Mouse (Mus musculus): ENCODE measurements around the gene Gm43302. TPM values are rescaled to one million over a fixed set of nuclear protein-coding genes. Genes with fewer than 3 reads are reported as not detected.
"Not testable (repeated sequence)": the region's sequence is repeated elsewhere in the genome, so short reads cannot be mapped to it uniquely, and the experiment has no call there.

Gm43302 gene
- polyA plus RNA-seq, 1 experiment from 2014 or later = not detected

GRCm38 (mm10) chr5:105301963-105302362 lies 8.5 kb upstream of the Gm43302 start:
- Histone ChIP-seq H3K4me2 (ENCODE audit: low read depth, severe bottlenecking) (no peak overlapping the region), H3K4me1 (ENCODE audit: control insufficient read depth, insufficient read depth, low read length) (no peaks in the 10 kb centered on the region), H3K4me3 (ENCODE audit: low read depth, low read length) (no peak overlapping the region), H3K9ac (ENCODE audit: low read length) (no peak overlapping the region), H3K27me3 (ENCODE audit: control insufficient read depth, insufficient read depth, low read length) (no peaks in the 10 kb centered on the region), H3K36me3 (ENCODE audit: control insufficient read depth, insufficient read depth, low read length) (no peaks in the 10 kb centered on the region), H3K9me3 (ENCODE audit: control insufficient read depth, low read length) (no peaks in the 10 kb centered on the region), H3K27ac (replicated peaks; ENCODE audit: low read depth, low read length) (no peak overlapping the region)
- 68% methylated on average over 4 of the region's 4 CpGs for WGBS
- DNase-seq (ENCODE audit: low spot score) = no peak
- ATAC-seq (ENCODE audit: insufficient number of reproducible peaks, low FRiP score, low TSS enrichment, low read depth) = no peak

DNA sequence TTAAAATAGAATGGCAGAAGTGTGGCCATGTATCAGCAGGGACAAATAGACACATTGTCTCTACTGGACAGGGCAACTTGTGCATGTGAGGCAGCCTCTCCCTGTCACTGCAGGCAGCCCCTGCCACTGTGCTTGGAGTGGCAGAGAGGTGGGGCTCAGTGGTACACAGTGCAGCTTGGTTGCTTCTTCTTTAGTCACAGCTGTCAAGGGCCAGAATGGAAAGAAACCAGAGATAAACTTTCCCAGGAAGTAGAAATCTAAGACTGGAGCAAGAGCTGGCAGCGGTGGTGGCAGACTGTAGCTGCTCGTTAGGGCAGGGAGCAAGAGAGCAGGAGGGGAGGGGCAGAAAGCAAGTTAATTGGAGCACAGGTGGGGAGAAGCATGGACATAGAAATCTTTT lies 8.0 kb upstream of the Gm43302 start:
- Histone ChIP-seq H3K27me3 (ENCODE audit: control insufficient read depth, insufficient read depth, low read length) (no peaks in the 10 kb centered on the region), H3K9me3 (ENCODE audit: control insufficient read depth, low read length) (no peaks in the 10 kb centered on the region), H3K4me2 (ENCODE audit: low read depth, severe bottlenecking) (no peak overlapping the region), H3K9ac (ENCODE audit: low read length) (no peak overlapping the region), H3K4me1 (ENCODE audit: control insufficient read depth, insufficient read depth, low read length) (no peaks in the 10 kb centered on the region), H3K27ac (replicated peaks; ENCODE audit: low read depth, low read length) (no peak overlapping the region), H3K4me3 (ENCODE audit: low read depth, low read length) (no peak overlapping the region), H3K36me3 (ENCODE audit: control insufficient read depth, insufficient read depth, low read length) (no peaks in the 10 kb centered on the region)
- no peak for DNase-seq (ENCODE audit: low spot score)
- no peak for ATAC-seq (ENCODE audit: insufficient number of reproducible peaks, low FRiP score, low TSS enrichment, low read depth)
- WGBS = 33% methylated on average over 2 of the region's 2 CpGs

DNA sequence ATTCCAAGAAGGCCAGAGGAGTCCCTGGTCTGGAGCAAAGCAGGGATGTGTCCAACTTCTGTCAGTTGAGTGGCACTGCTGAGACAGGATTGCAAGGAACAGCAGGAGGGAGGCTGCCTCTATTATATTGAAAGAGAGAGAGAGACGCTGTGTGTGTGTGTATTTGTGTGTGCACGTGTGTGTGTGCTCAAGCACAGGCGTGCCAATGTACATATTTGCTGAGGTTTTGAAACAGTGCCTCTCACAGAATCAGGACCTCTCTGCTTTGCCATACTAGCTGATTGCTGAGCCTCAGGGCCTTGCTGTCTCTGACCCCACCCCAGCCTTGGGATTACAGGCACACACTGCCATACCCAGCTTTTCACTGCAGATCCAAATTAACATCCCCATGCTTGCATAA lies 2.3 kb upstream of the Gm43302 start:
- DNase-seq (ENCODE audit: low spot score) (no peak), ATAC-seq (ENCODE audit: insufficient number of reproducible peaks, low FRiP score, low TSS enrichment, low read depth) (no peak)
- no peak overlapping the region for H3K9ac ChIP-seq (ENCODE audit: low read length)
- no peaks in the 10 kb centered on the region for H3K9me3 ChIP-seq (ENCODE audit: control insufficient read depth, low read length)
- no peak overlapping the region for H3K4me2 ChIP-seq (ENCODE audit: low read depth, severe bottlenecking)
- H3K4me3 ChIP-seq (ENCODE audit: low read depth, low read length) = no peak overlapping the region
- H3K4me1 ChIP-seq (ENCODE audit: control insufficient read depth, insufficient read depth, low read length) = no peaks in the 10 kb centered on the region
- no peaks in the 10 kb centered on the region for H3K36me3 ChIP-seq (ENCODE audit: control insufficient read depth, insufficient read depth, low read length)
- H3K27me3 ChIP-seq (ENCODE audit: control insufficient read depth, insufficient read depth, low read length) = no peaks in the 10 kb centered on the region
- 92% methylated on average over 3 of the region's 3 CpGs for WGBS
- no peak overlapping the region for H3K27ac ChIP-seq (replicated peaks; ENCODE audit: low read depth, low read length)

DNA sequence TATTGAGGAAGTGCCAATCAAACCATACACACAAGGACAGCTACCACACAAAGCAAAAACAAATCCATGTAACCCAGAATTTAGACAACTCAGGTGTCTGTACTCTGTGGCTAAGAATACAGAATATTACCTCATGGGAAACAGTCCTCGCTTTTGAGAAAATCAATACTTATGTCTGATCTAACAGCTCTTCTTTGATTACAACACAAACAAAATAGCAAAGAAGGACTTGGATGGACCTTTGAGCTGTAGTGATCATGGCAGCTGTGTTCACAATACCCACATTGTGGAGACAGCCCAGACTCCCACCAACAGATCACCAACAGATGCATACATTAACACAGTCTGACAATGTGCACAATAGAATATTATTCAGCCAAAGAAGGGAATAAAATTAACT lies 1.0 kb downstream of the Gm43302 start:
- ATAC-seq (ENCODE audit: insufficient number of reproducible peaks, low FRiP score, low TSS enrichment, low read depth) (no peak), DNase-seq (ENCODE audit: low spot score) (no peak)
- no peaks in the 10 kb centered on the region for H3K27me3 ChIP-seq (ENCODE audit: control insufficient read depth, insufficient read depth, low read length)
- H3K27ac ChIP-seq (replicated peaks; ENCODE audit: low read depth, low read length) = no peak overlapping the region
- no peaks in the 10 kb centered on the region for H3K9me3 ChIP-seq (ENCODE audit: control insufficient read depth, low read length)
- no peak overlapping the region for H3K4me2 ChIP-seq (ENCODE audit: low read depth, severe bottlenecking)
- no peaks in the 10 kb centered on the region for H3K36me3 ChIP-seq (ENCODE audit: control insufficient read depth, insufficient read depth, low read length)
- no peak overlapping the region for H3K4me3 ChIP-seq (ENCODE audit: low read depth, low read length)
- H3K9ac ChIP-seq (ENCODE audit: low read length) = no peak overlapping the region
- WGBS = 89% methylated on average over 1 of the region's 1 CpGs
- H3K4me1 ChIP-seq (ENCODE audit: control insufficient read depth, insufficient read depth, low read length) = no peaks in the 10 kb centered on the region

GRCm38 (mm10) chr5:105290921-105291320 lies 2.6 kb downstream of the Gm43302 start:
- WGBS = 87% methylated on average over 3 of the region's 3 CpGs
- not testable (repeated sequence) for H3K4me1 ChIP-seq (ENCODE audit: control insufficient read depth, insufficient read depth, low read length); H3K36me3 ChIP-seq (ENCODE audit: control insufficient read depth, insufficient read depth, low read length); H3K27ac ChIP-seq (replicated peaks; ENCODE audit: low read depth, low read length); H3K9ac ChIP-seq (ENCODE audit: low read length); H3K4me2 ChIP-seq (ENCODE audit: low read depth, severe bottlenecking); H3K4me3 ChIP-seq (ENCODE audit: low read depth, low read length); DNase-seq (ENCODE audit: low spot score); H3K9me3 ChIP-seq (ENCODE audit: control insufficient read depth, low read length); H3K27me3 ChIP-seq (ENCODE audit: control insufficient read depth, insufficient read depth, low read length); ATAC-seq (ENCODE audit: insufficient number of reproducible peaks, low FRiP score, low TSS enrichment, low read depth)

DNA sequence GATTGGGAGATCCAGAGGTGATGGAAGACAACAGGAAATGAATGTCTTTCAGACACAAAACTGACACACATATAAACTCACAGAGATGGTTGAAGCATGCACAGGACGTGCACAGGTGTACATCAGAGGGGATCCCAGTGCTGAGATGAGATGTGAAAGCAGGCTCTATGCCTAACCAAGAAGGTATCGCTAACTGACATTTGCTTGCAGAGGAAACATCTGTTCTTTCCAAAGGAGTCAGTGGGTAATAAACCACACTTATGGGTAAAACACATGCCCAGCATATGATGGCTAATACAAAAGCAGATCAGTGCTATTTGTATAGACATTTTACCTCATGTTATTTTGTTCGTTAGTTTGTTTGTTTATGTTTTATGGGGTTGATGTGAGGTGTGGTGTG lies 32.8 kb downstream of the Gm43302 start:
- no CpG with 5 or more reads among the region's 3 CpGs for WGBS
- H3K4me3 ChIP-seq (ENCODE audit: low read depth, low read length); ATAC-seq (ENCODE audit: insufficient number of reproducible peaks, low FRiP score, low TSS enrichment, low read depth); H3K9ac ChIP-seq (ENCODE audit: low read length); H3K36me3 ChIP-seq (ENCODE audit: control insufficient read depth, insufficient read depth, low read length); H3K9me3 ChIP-seq (ENCODE audit: control insufficient read depth, low read length); DNase-seq (ENCODE audit: low spot score); H3K4me2 ChIP-seq (ENCODE audit: low read depth, severe bottlenecking); H3K27me3 ChIP-seq (ENCODE audit: control insufficient read depth, insufficient read depth, low read length); H3K4me1 ChIP-seq (ENCODE audit: control insufficient read depth, insufficient read depth, low read length); H3K27ac ChIP-seq (replicated peaks; ENCODE audit: low read depth, low read length): not testable (repeated sequence)

- no peaks in the 10 kb centered on the region for H3K27me3 ChIP-seq (ENCODE audit: control insufficient read depth, insufficient read depth, low read length)
- no peaks in the 10 kb centered on the region for H3K36me3 ChIP-seq (ENCODE audit: control insufficient read depth, insufficient read depth, low read length)
- no peak overlapping the region for H3K27ac ChIP-seq (replicated peaks; ENCODE audit: low read depth, low read length)
- no peak overlapping the region for H3K9ac ChIP-seq (ENCODE audit: low read length)
- DNase-seq (ENCODE audit: low spot score) (no peak), ATAC-seq (ENCODE audit: insufficient number of reproducible peaks, low FRiP score, low TSS enrichment, low read depth) (no peak)
- H3K4me2 ChIP-seq (ENCODE audit: low read depth, severe bottlenecking) = no peak overlapping the region
- no peaks in the 10 kb centered on the region for H3K9me3 ChIP-seq (ENCODE audit: control insufficient read depth, low read length)
- H3K4me1 ChIP-seq (ENCODE audit: control insufficient read depth, insufficient read depth, low read length) = no peaks in the 10 kb centered on the region
- no peak overlapping the region for H3K4me3 ChIP-seq (ENCODE audit: low read depth, low read length)
These were observed 41.0 kb downstream of the Gm43302 start for GRCm38 (mm10) chr5:105252491-105252890.

GRCm38 (mm10) chr5:105244741-105245140 lies 48.8 kb downstream of the Gm43302 start:
- not testable (repeated sequence) for H3K4me3 ChIP-seq (ENCODE audit: low read depth, low read length); H3K9ac ChIP-seq (ENCODE audit: low read length); H3K36me3 ChIP-seq (ENCODE audit: control insufficient read depth, insufficient read depth, low read length); H3K9me3 ChIP-seq (ENCODE audit: control insufficient read depth, low read length); H3K27me3 ChIP-seq (ENCODE audit: control insufficient read depth, insufficient read depth, low read length); H3K4me1 ChIP-seq (ENCODE audit: control insufficient read depth, insufficient read depth, low read length); H3K27ac ChIP-seq (replicated peaks; ENCODE audit: low read depth, low read length); H3K4me2 ChIP-seq (ENCODE audit: low read depth, severe bottlenecking); ATAC-seq (ENCODE audit: insufficient number of reproducible peaks, low FRiP score, low TSS enrichment, low read depth); DNase-seq (ENCODE audit: low spot score)
- 87% methylated on average over 3 of the region's 3 CpGs for WGBS

GRCm38 (mm10) chr5:105240982-105241381 lies 52.5 kb downstream of the Gm43302 start:
- H3K9ac ChIP-seq (ENCODE audit: low read length); ATAC-seq (ENCODE audit: insufficient number of reproducible peaks, low FRiP score, low TSS enrichment, low read depth); DNase-seq (ENCODE audit: low spot score); H3K4me2 ChIP-seq (ENCODE audit: low read depth, severe bottlenecking); H3K27me3 ChIP-seq (ENCODE audit: control insufficient read depth, insufficient read depth, low read length); H3K9me3 ChIP-seq (ENCODE audit: control insufficient read depth, low read length); H3K4me3 ChIP-seq (ENCODE audit: low read depth, low read length); H3K4me1 ChIP-seq (ENCODE audit: control insufficient read depth, insufficient read depth, low read length); H3K36me3 ChIP-seq (ENCODE audit: control insufficient read depth, insufficient read depth, low read length); H3K27ac ChIP-seq (replicated peaks; ENCODE audit: low read depth, low read length): not testable (repeated sequence)
- 86% methylated on average over 5 of the region's 5 CpGs for WGBS
